Mouse (Mus musculus): ENCODE results near the gene Bckdhb. TPM values are rescaled to one million over a fixed set of nuclear protein-coding genes. Genes with fewer than 3 reads are reported as not detected.
"Not testable (repeated sequence)": the region's sequence is repeated elsewhere in the genome, so short reads cannot be mapped to it uniquely, and the experiment has no call there.

Bckdhb gene
- polyA plus RNA-seq, 1 experiment from 2014 or later = 40.7 TPM

DNA sequence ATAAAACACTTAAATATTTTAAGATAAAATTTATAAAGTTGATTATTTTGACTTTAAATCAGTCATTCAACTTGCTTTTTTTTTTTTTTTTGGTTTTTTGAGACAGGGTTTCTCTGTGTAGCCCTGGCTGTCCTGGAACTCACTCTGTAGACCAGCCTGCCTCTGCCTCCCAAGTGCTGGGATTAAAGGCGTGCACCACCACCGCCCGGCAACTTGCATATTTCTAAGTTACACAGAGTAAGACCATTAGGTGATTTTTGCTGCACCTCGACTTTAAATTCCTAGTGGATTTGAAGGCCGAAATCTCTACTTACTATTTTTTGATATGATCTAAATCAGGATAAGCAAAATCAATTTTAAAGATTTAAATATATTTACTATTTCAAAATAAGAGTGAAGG is 589 bp upstream of the Bckdhb start:
- Histone ChIP-seq H3K9me3 (no peaks in the 10 kb centered on the region), H3K4me1 (peaks cover 4% of the 10 kb centered on the region; the same call in 1 of the 2 replicates), H3K36me3 (no peaks in the 10 kb centered on the region), H3K27me3 (no peaks in the 10 kb centered on the region), H3K27ac (replicated peaks) (no peak overlapping the region), H3K4me3 (peak overlapping the region; percentile 68), H3K4me2 (replicated peaks) (peak overlapping the region; percentile 68), H3K9ac (replicated peaks) (no peak overlapping the region)
- 86% methylated on average over 5 of the region's 5 CpGs for WGBS
- no peak for ATAC-seq (ENCODE audit: low FRiP score, low read depth)

DNA sequence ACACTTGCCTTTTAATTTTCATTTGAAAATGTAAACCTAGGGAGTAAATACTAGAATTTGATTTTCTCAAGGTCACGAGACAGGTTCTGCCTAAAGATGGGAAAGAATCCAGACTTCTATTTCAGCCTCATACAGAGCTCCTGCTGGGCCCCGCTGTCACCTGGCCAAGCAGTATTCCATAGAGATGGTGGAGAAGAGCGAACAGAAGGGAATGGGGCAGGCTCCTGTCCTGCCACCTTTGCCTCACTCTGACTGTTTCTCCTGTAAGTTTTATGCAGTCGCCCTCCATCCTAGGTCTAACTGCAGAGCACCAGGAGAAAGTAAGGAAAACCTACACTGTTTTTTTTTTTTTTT is 720 bp downstream of the Bckdhb start:
- Histone ChIP-seq H3K36me3 (no peaks in the 10 kb centered on the region), H3K9me3 (no peaks in the 10 kb centered on the region), H3K4me1 (peaks cover 4% of the 10 kb centered on the region; the same call in 1 of the 2 replicates), H3K4me2 (replicated peaks) (peak overlapping the region; percentile 68), H3K4me3 (peak overlapping the region; percentile 68), H3K9ac (replicated peaks) (peak overlapping the region; percentile 63; the same call in 1 of the 2 replicates), H3K27ac (replicated peaks) (no peak overlapping the region), H3K27me3 (no peaks in the 10 kb centered on the region)
- 63% methylated on average over 4 of the region's 4 CpGs for WGBS
- ATAC-seq (ENCODE audit: low FRiP score, low read depth) = no peak

DNA sequence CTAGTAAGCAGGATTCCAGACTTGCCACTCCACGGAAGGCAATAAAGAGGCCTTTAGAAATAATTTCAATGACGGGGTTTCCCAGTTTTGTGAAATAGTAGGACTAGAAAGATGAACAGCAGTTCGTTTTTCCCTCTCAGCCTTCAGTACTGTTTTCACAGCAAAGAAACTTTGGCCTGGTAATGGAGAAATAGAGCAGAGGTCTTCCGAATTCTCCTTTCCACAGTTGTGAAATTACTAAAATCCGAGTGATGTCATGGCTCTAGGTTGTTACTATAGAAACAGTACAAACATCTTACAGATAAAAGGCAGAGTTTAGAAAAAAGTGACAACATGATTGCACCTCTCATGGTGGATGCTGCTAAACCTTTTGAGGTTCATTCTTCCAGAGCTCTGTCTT is 1.4 kb downstream of the Bckdhb start:
- H3K4me3 ChIP-seq = no peak overlapping the region
- H3K4me2 ChIP-seq (replicated peaks) = no peak overlapping the region
- H3K27me3 ChIP-seq = no peaks in the 10 kb centered on the region
- WGBS = 83% methylated on average over 5 of the region's 5 CpGs
- no peaks in the 10 kb centered on the region for H3K36me3 ChIP-seq
- H3K4me1 ChIP-seq = peaks cover 4% of the 10 kb centered on the region; the same call in 1 of the 2 replicates
- no peak for ATAC-seq (ENCODE audit: low FRiP score, low read depth)
- no peak overlapping the region for H3K9ac ChIP-seq (replicated peaks)
- H3K27ac ChIP-seq (replicated peaks) = no peak overlapping the region
- H3K9me3 ChIP-seq = no peaks in the 10 kb centered on the region

DNA sequence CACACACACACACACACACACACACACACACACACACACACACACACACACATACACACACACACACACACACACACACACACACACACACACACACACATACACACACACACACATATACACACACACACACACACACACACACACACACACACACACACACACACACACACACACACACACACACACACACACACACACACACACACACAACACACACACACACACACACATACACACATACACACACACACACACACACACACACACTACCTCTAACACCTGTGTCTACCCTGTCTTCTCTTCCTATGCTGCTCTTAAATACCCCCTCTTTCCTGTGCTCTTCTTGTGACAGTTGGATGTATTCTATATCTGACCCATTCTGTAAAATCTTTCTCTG is 14.6 kb downstream of the Bckdhb start:
- H3K4me2 ChIP-seq (replicated peaks); H3K27me3 ChIP-seq; H3K36me3 ChIP-seq; H3K4me3 ChIP-seq; H3K4me1 ChIP-seq; H3K9ac ChIP-seq (replicated peaks); H3K9me3 ChIP-seq; H3K27ac ChIP-seq (replicated peaks); ATAC-seq (ENCODE audit: low FRiP score, low read depth): not testable (repeated sequence)

DNA sequence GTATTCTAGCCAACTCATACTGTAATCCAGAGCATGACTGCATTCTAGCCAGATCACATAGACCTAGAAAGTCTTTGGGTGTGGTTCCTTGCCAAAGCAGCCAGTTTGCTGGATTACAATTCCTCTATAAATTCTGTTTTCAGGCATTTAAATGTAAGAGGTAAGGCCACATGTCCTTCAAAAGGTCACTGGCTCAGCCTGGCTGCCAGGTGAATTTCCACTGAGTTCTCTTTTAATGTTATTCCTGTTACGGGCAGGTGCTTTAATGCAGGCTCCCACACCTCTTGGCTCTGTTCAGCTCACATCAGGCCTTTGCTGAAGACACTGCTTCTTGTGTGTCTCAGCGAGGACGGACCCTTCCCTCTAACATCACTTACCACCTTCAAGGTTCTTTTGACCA is 15.1 kb downstream of the Bckdhb start:
- no peak overlapping the region for H3K4me3 ChIP-seq

DNA sequence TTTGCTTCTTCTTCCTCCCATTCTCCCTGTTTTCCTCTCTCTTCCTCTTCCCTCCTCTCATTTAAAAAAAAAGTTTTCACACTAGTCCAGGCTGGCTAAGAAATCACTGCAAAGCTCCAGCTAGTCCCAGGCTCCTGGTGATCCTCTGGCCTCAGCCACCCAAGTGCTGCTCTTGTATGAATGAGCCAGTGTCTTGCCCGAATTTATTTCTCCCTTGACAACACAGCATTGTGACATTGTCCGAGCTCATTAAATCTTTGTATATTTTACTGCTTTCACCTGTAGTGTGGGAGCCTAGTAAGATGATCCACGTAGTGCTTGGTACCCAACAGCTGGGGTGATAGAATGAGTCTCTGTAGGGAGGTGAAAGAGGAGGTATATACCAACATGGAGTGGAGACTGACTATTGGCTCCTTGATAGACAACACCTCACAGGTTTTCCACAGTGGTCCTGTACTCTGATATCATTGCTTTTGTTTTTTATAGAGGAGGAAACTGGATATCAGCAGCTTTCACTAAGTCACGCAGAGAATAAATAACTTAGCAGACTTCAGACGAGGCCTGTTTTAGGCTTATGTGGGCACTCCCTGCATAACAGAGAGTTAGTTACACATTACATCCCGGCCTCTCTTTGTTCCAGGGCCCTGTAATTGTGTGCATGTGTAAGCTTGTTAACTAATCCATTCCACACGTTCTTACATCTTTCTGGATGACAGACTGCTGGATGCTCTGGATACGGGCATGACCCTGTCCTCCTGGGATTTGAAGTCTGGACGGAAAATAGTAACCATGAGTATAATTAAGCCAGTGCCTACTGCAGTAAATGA is 15.8 kb downstream of the Bckdhb start:
- peaks cover 5% of the 10 kb centered on the region; the same call in 1 of the 2 replicates for H3K9me3 ChIP-seq
- H3K27me3 ChIP-seq = no peaks in the 10 kb centered on the region

More for the DNA sequence above, 15.1 kb downstream of the Bckdhb start:
- no peak overlapping the region for H3K4me2 ChIP-seq (replicated peaks)
- H3K9ac ChIP-seq (replicated peaks) = no peak overlapping the region
- WGBS = 97% methylated on average over 3 of the region's 3 CpGs
- H3K36me3 ChIP-seq = no peaks in the 10 kb centered on the region
- peaks cover 5% of the 10 kb centered on the region; the same call in 1 of the 2 replicates for H3K9me3 ChIP-seq
- no peak overlapping the region for H3K27ac ChIP-seq (replicated peaks)
- no peak for ATAC-seq (ENCODE audit: low FRiP score, low read depth)
- no peaks in the 10 kb centered on the region for H3K4me1 ChIP-seq
- no peaks in the 10 kb centered on the region for H3K27me3 ChIP-seq

DNA sequence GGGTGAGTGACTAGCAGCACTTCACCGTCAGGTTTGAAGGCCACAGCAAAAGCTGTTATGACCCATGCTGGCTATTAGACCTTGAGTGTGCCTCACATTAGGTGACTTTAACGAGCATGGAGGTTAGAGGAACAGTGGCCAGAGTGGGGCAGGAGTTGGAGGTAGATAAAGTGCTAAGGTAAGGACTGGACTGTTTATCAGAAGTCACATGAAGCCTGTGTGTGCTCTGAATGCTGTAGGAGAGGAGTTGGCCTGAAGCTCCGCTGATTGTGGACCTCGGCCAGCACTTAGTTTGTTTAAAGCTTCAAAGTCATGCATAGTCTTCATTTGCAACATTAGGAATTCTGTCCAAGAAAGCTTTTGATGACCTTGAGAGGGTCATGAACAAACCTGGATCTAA is 26.4 kb downstream of the Bckdhb start:
- no peaks in the 10 kb centered on the region for H3K9me3 ChIP-seq
- no peaks in the 10 kb centered on the region for H3K27me3 ChIP-seq
- no peak overlapping the region for H3K4me2 ChIP-seq (replicated peaks)
- no peak overlapping the region for H3K27ac ChIP-seq (replicated peaks)
- no peak overlapping the region for H3K9ac ChIP-seq (replicated peaks)
- no peaks in the 10 kb centered on the region for H3K36me3 ChIP-seq
- H3K4me3 ChIP-seq = no peak overlapping the region
- H3K4me1 ChIP-seq = no peaks in the 10 kb centered on the region
- 96% methylated on average over 4 of the region's 4 CpGs for WGBS
- no peak for ATAC-seq (ENCODE audit: low FRiP score, low read depth)

More for the DNA sequence above, 15.8 kb downstream of the Bckdhb start:
- WGBS = 72% methylated on average over 9 of the region's 9 CpGs
- H3K4me3 ChIP-seq = no peak overlapping the region
- no peak overlapping the region for H3K27ac ChIP-seq (replicated peaks)
- no peak for ATAC-seq (ENCODE audit: low FRiP score, low read depth)
- H3K4me2 ChIP-seq (replicated peaks) = no peak overlapping the region
- no peaks in the 10 kb centered on the region for H3K4me1 ChIP-seq
- no peak overlapping the region for H3K9ac ChIP-seq (replicated peaks)
- no peaks in the 10 kb centered on the region for H3K36me3 ChIP-seq

DNA sequence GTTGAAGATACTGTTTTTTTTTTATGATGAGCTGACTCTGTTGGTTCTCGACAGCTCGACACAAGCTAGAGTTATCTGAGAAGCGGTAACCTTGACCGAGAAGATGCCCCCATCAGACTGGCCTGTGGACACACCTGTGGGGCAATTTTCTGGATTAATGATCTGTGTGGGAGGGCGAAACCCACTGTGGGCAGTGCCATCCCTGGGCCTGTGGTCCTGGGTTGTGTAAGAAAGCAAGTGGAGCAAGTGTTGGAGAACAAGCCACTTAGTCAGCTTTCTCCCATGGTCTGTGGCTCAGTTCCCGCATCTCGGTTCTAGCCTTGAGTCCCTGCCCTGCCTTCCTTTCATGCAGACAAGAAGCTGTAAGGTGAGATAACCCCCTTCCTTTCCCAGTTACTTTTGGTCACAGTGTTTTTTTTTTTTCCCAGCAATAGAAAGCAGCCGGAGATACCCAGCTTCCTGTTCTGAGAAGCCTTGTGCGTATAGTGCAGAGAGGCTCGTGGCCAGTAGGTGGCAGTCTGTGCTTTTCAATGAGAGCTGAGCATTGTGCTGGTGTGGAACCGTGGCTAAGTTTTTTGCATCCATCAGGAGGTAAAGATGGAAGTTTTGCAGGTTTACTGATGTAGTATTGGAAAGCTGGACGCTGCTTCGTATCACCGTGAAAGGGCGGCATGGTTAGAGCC is 31.8 kb downstream of the Bckdhb start:
- H3K4me1 ChIP-seq = no peaks in the 10 kb centered on the region
- peak; percentile 92 for ATAC-seq (ENCODE audit: low FRiP score, low read depth)
- H3K9ac ChIP-seq (replicated peaks) = no peak overlapping the region
- H3K4me3 ChIP-seq = no peak overlapping the region
- 56% methylated on average over 15 of the region's 15 CpGs for WGBS
- H3K36me3 ChIP-seq = no peaks in the 10 kb centered on the region
- H3K9me3 ChIP-seq = no peaks in the 10 kb centered on the region
- no peaks in the 10 kb centered on the region for H3K27me3 ChIP-seq
- H3K4me2 ChIP-seq (replicated peaks) = no peak overlapping the region
- no peak overlapping the region for H3K27ac ChIP-seq (replicated peaks)

DNA sequence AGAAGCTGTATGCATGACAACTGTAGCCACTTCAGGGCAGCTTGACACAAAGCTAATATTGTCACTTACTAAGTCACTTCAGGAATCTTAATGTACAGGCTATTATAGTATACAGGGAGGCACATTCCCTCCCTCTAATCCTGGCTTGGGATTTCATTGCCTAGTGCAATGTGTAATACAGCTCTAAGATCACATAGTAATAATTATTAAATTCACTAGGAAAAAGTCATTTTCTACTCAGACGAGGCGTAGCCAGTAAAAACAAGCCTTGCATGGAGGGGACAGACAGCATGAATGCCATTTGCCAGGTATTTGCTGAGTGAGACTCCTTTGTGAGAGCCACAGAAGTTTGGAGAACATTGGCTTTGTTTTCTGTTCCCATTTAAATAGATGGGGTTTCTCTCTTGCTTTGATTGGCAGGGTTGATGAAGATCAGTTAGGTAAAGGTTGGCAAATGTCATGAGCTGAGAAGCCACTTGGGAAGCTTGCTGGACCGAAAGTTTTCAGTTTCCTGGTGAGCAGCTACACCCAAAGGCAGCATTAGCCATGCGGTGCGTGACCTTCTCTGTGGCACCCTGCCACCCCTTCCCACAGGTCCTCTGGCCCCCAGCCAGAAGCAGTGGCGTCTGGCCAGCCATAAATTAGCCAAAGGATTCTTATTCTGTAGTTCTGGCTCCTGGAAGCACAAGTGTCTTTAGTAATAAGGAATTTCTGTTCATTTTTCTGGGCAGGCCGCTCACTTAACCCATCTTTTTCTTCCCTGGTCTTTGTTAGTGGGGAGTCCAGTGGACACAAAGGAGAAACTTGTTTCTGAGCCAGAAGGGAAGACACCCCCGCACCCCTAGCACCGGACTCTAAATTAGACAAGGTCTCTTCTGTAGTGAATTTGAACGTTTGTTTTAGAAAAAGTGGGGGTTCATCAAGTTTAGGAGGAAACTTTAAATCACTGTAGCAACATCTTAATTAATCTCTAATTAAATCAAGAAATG is 37.4 kb downstream of the Bckdhb start:
- H3K4me2 ChIP-seq (replicated peaks) = no peak overlapping the region
- no peak overlapping the region for H3K4me3 ChIP-seq
- no peaks in the 10 kb centered on the region for H3K36me3 ChIP-seq
- peaks cover 4% of the 10 kb centered on the region; the same call in 1 of the 2 replicates for H3K4me1 ChIP-seq
- WGBS = 78% methylated on average over 10 of the region's 10 CpGs
- H3K9ac ChIP-seq (replicated peaks) = no peak overlapping the region
- H3K27ac ChIP-seq (replicated peaks) = 0 out of 2 replicates have a peak overlapping the region, but pooled peaks have one; percentile 12
- no peaks in the 10 kb centered on the region for H3K27me3 ChIP-seq
- ATAC-seq (ENCODE audit: low FRiP score, low read depth) = peak; percentile 72
- no peaks in the 10 kb centered on the region for H3K9me3 ChIP-seq

DNA sequence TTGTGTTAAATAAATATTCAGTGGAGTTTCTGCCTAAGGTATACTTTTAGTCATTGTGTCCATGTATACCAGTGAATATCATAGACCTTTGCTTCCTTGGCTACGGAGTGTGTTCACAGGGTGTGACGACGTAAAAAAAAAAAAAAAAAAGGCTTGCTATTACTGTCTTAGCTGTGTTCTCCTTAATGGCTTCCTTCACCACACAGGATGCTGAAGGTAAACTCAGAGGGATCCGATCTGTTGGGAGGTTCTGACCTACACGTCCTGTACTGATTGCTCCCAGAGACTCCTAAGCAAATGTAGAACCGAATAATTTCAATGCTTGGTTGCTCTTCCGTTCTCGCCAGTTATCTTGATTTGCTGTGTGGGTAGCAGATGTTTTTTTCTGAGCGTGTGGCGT is 38.4 kb downstream of the Bckdhb start:
- WGBS = 92% methylated on average over 10 of the region's 10 CpGs
- no peaks in the 10 kb centered on the region for H3K36me3 ChIP-seq
- H3K9ac ChIP-seq (replicated peaks) = no peak overlapping the region
- peaks cover 4% of the 10 kb centered on the region; the same call in 1 of the 2 replicates for H3K4me1 ChIP-seq
- no peak for ATAC-seq (ENCODE audit: low FRiP score, low read depth)
- no peak overlapping the region for H3K27ac ChIP-seq (replicated peaks)
- no peak overlapping the region for H3K4me2 ChIP-seq (replicated peaks)
- H3K4me3 ChIP-seq = no peak overlapping the region
- no peaks in the 10 kb centered on the region for H3K27me3 ChIP-seq
- H3K9me3 ChIP-seq = no peaks in the 10 kb centered on the region

DNA sequence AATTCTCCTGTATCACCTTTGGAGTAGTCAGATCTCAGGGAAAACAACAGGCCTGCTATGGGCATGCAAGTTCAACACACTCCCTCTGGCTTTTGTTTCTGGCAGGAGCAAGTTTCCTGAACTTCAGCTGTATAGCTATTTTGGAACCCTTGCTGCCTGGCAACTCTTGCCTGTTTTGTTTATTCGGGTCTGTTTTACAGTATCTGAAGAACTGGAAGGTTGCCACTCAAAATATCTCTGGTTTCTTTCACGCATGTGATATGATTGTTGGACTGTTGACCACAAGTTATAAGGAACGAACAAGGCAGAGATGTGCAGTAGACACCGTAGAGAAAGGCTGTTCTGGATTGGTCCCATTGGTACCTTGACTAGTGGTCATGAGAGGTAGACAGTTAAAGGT is 39.4 kb downstream of the Bckdhb start:
- Histone ChIP-seq H3K4me2 (replicated peaks) (no peak overlapping the region), H3K9me3 (no peaks in the 10 kb centered on the region), H3K27ac (replicated peaks) (no peak overlapping the region), H3K4me3 (no peak overlapping the region), H3K27me3 (no peaks in the 10 kb centered on the region), H3K9ac (replicated peaks) (no peak overlapping the region), H3K4me1 (peaks cover 4% of the 10 kb centered on the region; the same call in 1 of the 2 replicates), H3K36me3 (no peaks in the 10 kb centered on the region)
- no peak for ATAC-seq (ENCODE audit: low FRiP score, low read depth)
- WGBS = 95% methylated on average over 4 of the region's 4 CpGs

Measured in midbrain, embryonic 12.5 days (tissue).